Mouse (Mus musculus) gastrocnemius, adult 8-10 months (tissue): ENCODE results near the gene Chrnb1. TPM values are rescaled to one million over a fixed set of nuclear protein-coding genes. Genes with fewer than 3 reads are reported as not detected.

ENCODE experiments used
- DNase-seq, 2 experiments: peaks; one replicate each; pipeline ENCODE4 v3.0.0; 2022; ENCODE audit warnings: low spot score in 2 of 2
- total RNA-seq, 4 experiments: library from RNA; stranded (reverse); gene quantifications; 2 replicates each; pipeline ENCODE4 v1.2.4; 2022

Chrnb1 gene
- total RNA-seq, 4 experiments from 2014 or later = 25.2 to 33.8 (median 28.9) TPM

- no peak for DNase-seq
These were observed 18.1 kb downstream of the Chrnb1 start for GRCm38 (mm10) chr11:69777504-69778257.

- DNase-seq = no peak
These were observed 19.3 kb downstream of the Chrnb1 start for GRCm38 (mm10) chr11:69776488-69776887.

DNA sequence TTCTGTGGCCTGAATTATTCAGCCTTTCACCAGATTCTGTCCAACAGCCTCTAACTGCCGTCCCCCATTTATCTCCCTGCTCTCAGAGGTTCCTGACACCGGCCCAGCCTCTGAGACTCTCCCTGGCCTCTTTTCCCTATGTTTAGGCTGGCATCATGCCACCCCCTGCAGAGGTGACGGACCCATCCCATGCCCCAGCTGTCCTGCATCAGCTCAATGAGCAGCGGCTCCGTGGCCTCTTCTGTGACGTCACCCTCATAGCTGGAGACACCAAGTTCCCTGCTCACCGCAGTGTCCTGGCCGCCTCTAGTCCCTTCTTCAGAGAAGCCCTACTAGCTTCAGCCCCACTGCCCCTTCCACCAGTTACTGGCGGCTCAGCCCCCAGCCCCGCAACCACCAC, 20.0 kb downstream of the Chrnb1 start:
- DNase-seq = no peak

DNA sequence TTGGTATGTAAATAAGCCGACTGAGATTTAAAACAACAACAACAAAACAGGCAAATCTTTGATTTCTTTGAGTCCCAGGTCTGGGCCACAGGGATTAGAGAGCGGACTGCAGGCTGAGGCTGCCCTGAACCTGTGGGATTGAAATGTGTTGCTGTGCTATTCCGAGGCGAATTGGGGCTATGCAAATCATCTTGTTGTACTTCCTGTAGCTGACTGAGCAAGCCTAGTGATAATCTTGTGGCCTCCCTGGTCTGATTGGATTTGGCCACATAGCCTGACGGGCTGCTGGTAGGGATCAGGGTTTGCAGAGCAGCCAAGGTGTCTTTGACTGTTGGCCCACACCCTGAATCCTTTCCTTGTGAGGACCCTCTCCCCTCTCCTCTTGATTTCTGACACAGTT, 20.8 kb downstream of the Chrnb1 start:
- DNase-seq = no peak

GRCm38 (mm10) chr11:69767625-69767909, 28.2 kb downstream of the Chrnb1 start:
- no peak for DNase-seq

- no peak for DNase-seq
These were observed 28.7 kb downstream of the Chrnb1 start for GRCm38 (mm10) chr11:69766872-69767624.

DNA sequence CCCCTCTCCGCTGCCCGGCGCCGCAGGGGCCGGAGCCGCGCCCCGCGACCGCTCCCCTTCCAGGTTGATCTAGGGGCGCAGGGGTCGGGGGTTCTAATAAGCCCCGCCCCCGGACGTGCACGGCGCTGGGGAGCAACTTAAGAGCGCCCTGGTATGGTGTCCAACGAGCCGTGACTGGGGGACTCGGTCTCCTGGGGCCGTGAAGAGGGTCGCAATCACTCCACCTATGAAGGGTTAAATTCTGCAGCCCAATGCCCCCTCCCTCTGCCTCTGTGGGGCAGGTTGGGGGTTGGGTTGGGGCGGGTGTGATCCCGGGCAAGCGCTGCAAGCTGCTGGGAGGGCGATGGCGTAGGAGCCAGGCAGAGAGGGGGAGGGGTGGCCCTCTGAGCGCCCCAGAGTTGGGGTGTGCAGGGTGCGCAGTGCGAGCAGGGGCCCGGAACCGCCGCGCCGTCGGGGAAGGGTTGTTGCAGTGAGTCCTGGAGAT, 29.6 kb downstream of the Chrnb1 start:
- DNase-seq = peak; percentile 57 to 67

DNA sequence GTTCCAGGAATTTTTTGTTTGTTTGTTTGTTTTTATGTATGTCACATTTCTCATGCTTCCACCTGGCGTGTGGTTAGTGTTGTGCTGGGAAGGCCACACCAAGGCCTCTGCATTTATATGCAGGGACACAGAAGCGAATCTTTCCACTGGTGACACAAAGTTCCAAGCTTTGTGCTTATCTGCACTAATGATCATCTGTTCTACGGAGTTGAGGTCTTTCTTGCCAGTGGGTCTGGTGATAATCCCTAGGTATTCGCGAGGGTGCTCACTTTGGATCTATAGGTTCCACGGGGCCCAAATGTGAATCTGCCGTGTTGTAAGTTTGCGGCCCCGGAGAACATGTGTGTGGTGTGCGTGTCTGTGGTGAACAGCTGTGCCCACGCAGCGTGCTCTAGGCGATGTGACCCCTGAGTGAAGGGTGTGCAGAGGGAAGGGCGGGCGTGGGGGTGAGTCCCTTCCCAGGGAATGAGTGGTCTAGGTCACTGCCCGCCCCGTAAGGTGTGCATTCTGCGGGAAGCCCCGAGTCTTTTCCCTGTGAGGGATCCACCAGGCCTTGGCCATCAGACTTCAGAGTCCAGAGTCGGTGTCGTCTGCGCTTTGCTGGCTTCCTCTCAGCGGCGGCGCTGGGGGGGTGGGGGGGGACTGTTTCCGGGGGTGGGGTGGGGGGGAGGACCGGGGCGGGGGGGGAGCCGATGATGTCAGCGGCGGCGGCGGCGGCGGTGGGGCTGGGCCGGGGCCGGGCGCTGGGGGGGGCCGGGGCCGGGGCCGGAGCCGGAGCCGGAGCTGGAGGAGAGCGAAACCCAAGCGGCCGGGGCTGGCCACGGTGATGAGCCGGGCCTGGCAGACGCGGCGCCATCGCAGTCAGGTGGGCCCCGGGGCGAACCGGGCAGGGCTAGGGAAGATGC, 30.3 kb downstream of the Chrnb1 start, which contains the start of gene Zbtb4:
TSS of gene Zbtb4 (plus strand) at position 692 of the 905 bp plus-strand sequence.
- peak in 1 of 2 experiments; percentile 32 for DNase-seq

GRCm38 (mm10) chr11:69763551-69763950, 32.2 kb downstream of the Chrnb1 start:
- no peak for DNase-seq

GRCm38 (mm10) chr11:69761868-69762267, 33.9 kb downstream of the Chrnb1 start, which contains the start of gene Slc35g3:
TSS of gene Slc35g3 (minus strand) at chr11:69761968.
- DNase-seq = no peak

DNA sequence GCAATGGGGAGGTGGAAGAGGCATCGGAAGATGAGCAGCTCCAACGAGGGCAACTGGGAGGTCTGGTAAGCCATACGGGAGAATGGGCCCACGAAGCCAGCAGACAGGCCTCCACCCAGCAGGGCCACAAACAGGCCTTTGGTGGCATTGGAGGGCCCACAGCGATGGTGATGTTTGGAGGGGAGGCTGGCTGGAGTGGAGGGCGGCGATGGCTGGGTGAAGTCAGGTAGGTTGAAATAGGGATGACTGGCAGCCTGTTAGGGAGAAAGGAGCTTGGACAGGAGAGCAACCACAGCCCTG, 34.9 kb downstream of the Chrnb1 start:
- DNase-seq = no peak

DNA sequence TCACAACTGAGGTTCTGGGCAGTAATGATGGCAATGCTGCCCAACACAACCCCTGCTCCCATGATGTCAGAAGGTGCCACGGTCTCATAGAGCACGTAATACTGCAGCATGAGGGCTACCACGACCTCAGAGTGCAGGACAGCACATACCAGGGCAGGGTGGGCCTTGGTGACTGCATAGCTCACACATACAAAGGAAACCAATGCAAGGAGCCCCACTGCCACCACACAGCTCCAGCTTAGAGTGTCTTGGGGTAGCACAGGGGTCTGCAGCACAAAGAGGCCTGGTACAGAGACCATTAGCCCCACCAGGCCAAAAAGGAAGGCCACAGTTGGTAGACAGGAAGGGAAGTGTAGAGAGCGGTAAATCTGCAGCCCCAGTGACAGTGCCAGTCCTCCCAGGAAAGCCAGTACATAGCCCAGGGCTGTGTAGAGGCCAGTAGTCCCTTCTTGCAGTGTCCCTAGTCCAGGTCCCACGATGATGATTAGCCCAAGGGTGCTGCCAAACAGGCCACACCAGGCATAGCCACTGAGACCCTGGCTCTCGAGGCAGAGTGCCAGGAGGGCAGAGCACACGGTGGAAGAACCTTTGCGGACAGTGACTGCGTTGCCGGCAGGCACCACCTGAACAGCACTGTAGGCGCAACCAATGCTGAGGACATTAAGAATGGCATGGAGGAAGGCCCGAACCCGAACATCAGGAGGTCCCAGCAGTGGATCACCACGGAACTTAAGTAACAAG, 35.4 kb downstream of the Chrnb1 start:
- DNase-seq = no peak

GRCm38 (mm10) chr11:69758971-69759721, 36.6 kb downstream of the Chrnb1 start:
- peak; percentile 77 to 84 for DNase-seq

- peak; percentile 97 for DNase-seq
These were observed 37.2 kb downstream of the Chrnb1 start, which contains the start of gene Polr2a for GRCm38 (mm10) chr11:69758478-69758970. TSS of gene Polr2a (minus strand) at chr11:69758637.

DNA sequence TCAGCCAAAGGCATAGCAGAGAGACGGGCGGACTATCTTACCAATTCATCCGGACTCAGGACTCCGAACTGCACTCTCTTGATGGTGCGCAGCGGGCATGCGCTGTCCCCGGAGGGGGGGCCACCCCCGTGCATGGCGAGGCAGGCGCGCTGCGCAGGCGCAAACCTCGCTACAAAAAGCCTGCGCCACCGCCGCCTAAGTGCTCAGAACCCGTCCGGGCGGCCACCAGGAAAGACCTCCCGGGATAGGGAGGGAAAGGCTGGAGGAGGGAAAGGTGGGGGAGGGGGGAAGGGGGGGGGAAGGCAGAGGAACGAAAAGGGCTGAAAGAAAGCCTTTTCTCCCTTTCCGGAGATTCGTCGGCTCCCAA, 37.7 kb downstream of the Chrnb1 start:
- DNase-seq = peak; percentile 97

- DNase-seq = no peak
These were observed 38.2 kb downstream of the Chrnb1 start for GRCm38 (mm10) chr11:69757303-69758089.

DNA sequence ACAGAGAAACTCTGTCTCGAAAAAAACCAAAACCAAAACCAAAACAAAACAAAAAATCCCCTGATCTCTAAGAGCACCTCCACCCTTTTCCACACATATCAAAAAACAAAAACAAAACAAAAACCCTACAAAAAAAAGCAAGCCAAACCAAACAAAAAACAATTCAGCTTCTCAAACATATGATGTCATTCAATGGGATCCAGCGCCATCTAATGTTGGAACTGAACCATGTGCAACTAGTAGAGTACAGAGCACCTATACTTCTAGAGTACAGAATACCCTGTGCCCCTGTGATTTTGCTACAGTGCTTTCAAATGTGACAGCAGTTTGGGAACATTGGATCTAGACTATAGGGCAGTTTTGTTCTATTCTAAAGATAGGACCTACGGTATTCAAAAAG, 41.0 kb downstream of the Chrnb1 start:
- DNase-seq = no peak

DNA sequence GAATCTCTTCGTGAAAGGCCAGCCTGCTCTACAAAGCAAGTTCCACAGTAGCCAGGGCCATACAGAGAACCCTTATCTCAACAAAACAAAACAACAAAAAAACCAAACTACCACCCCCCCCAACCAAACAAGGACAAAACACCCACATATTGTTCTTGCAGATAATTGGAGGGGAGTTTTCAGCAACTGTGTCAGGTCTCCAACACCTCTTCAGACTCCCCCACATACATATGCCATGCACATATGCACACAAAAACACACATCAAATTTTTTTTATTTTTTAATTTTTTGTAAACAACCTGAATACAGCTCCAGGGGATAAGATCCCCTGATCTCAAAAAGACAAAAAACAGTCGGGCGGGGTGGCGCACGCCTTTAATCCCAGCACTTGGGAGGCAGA, 41.5 kb downstream of the Chrnb1 start:
- DNase-seq = no peak

- no peak for DNase-seq
These were observed 43.1 kb downstream of the Chrnb1 start for GRCm38 (mm10) chr11:69752686-69753085.
